Mouse (Mus musculus) ES-Bruce4 (cell line): Measurements from ENCODE around the gene Brd2.

Experiments
- CTCF ChIP-seq: IDR thresholded peaks from one replicate; pipeline ENCODE4 v1.8.1; 2011; ENCODE audit warnings: low read depth, low read length
- POLR2A ChIP-seq: IDR thresholded peaks from one replicate; pipeline ENCODE4 v1.8.1; 2011; ENCODE audit warnings: low read length; ENCODE audit not compliant: insufficient read depth

GRCm38 (mm10) chr17:34109038-34109805 lies 13.2 kb downstream of the Brd2 start:
- TF ChIP-seq CTCF (peak; percentile 14), POLR2A (no peak)
